Mouse (Mus musculus): ENCODE measurements around the gene Fbxo34.

GRCm38 (mm10) chr14:47510244-47510643, 60.0 kb downstream of the Fbxo34 start:
- TF ChIP-seq CTCF (IDR thresholded peaks at IDR 0.05; ENCODE audit: insufficient read depth, low read depth, low read length) = no peak
- TF ChIP-seq POLR2A (IDR thresholded peaks at IDR 0.05; ENCODE audit: insufficient read depth, low read depth, low read length) = no peak
